Mouse (Mus musculus) lung, embryonic 15.5 days (tissue): ENCODE results near the gene Syne1. TPM values are rescaled to one million over a fixed set of nuclear protein-coding genes. Genes with fewer than 3 reads are reported as not detected.

Experiments
- ATAC-seq: fragments of 200-750 bp; cut with Nextera tagmentation; 2 replicates; pipeline ENCODE4 v1.8.0; 2017; ENCODE audit warnings: moderate number of reproducible peaks, borderline replicate concordance; ENCODE audit not compliant: low FRiP score, low TSS enrichment; ENCODE audit errors: extremely low read depth
- H3K27ac ChIP-seq: fragments of 300-500 bp; sonication (generic); 2 replicates; pipeline ENCODE4 v1.5.1; 2015; ENCODE audit warnings: moderate library complexity, mild to moderate bottlenecking, inconsistent platforms
- H3K27me3 ChIP-seq: fragments of 300-500 bp; sonication (generic); 2 replicates; pipeline ENCODE4 v1.6.1; 2015; ENCODE audit warnings: inconsistent platforms
- H3K36me3 ChIP-seq: fragments of 300-500 bp; sonication (generic); 2 replicates; pipeline ENCODE4 v1.6.1; 2015; ENCODE audit warnings: inconsistent platforms
- H3K4me1 ChIP-seq: fragments of 300-500 bp; sonication (generic); 2 replicates; pipeline ENCODE4 v1.6.1; 2015; ENCODE audit warnings: inconsistent platforms
- H3K4me2 ChIP-seq: fragments of 300-500 bp; sonication (generic); 2 replicates; pipeline ENCODE4 v1.6.1; 2015; ENCODE audit warnings: inconsistent platforms, mild to moderate bottlenecking, moderate library complexity
- H3K4me3 ChIP-seq: fragments of 300-500 bp; sonication (generic); 2 replicates; pipeline ENCODE4 v1.5.1; 2015; ENCODE audit warnings: mild to moderate bottlenecking, inconsistent platforms
- H3K9ac ChIP-seq: fragments of 300-500 bp; sonication (generic); 2 replicates; pipeline ENCODE4 v1.6.1; 2015; ENCODE audit warnings: inconsistent platforms
- H3K9me3 ChIP-seq: fragments of 300-500 bp; sonication (generic); 2 replicates; pipeline ENCODE4 v1.6.1; 2016; ENCODE audit warnings: inconsistent platforms
- WGBS: fragments of 180-500 bp; shearing (Covaris S2); methylation state at CpG from one replicate; pipeline ENCODE4 v1.1.7; 2015; 5-methylcytosine and 5-hydroxymethylcytosine counted together
- polyA plus RNA-seq: library from polyadenylated mRNA; unstranded; fragments of >200 nt; fragmentation: Nextera tagmentation; extraction: Ambion mirVana; gene quantifications from 2 replicates; pipeline ENCODE4 v1.2.1, GENCODE M21; 2015

Syne1 gene
- polyA plus RNA-seq, 1 experiment from 2014 or later = 4.9 TPM

GRCm38 (mm10) chr10:5384131-5384776 is 167.0 kb downstream of the Syne1 start:
- ATAC-seq = no peak
- H3K4me1 ChIP-seq = no peaks in the 10 kb centered on the region

GRCm38 (mm10) chr10:5381536-5381935 is 169.7 kb downstream of the Syne1 start:
- H3K9ac ChIP-seq = no peak overlapping the region
- H3K4me3 ChIP-seq = no peak overlapping the region
- H3K4me1 ChIP-seq = no peaks in the 10 kb centered on the region
- no peak overlapping the region for H3K4me2 ChIP-seq
- ATAC-seq = no peak
- WGBS = 89% methylated on average over 4 of the region's 4 CpGs
- no peaks in the 10 kb centered on the region for H3K9me3 ChIP-seq
- H3K27me3 ChIP-seq = no peaks in the 10 kb centered on the region
- H3K36me3 ChIP-seq = no peaks in the 10 kb centered on the region
- no peak overlapping the region for H3K27ac ChIP-seq

More at GRCm38 (mm10) chr10:5384131-5384776, 167.0 kb downstream of the Syne1 start:
- no peaks in the 10 kb centered on the region for H3K27me3 ChIP-seq
- H3K4me3 ChIP-seq = no peak overlapping the region
- no peaks in the 10 kb centered on the region for H3K36me3 ChIP-seq
- H3K4me2 ChIP-seq = no peak overlapping the region
- 70% methylated on average over 6 of the region's 6 CpGs for WGBS
- no peak overlapping the region for H3K27ac ChIP-seq
- H3K9ac ChIP-seq = no peak overlapping the region
- H3K9me3 ChIP-seq = no peaks in the 10 kb centered on the region

- Histone ChIP-seq H3K9ac (no peak overlapping the region), H3K4me3 (no peak overlapping the region), H3K4me1 (no peaks in the 10 kb centered on the region), H3K4me2 (no peak overlapping the region), H3K9me3 (no peaks in the 10 kb centered on the region), H3K27me3 (no peaks in the 10 kb centered on the region), H3K27ac (no peak overlapping the region), H3K36me3 (no peaks in the 10 kb centered on the region)
- no peak for ATAC-seq
- 71% methylated on average over 2 of the region's 2 CpGs for WGBS
These were observed 172.3 kb downstream of the Syne1 start for GRCm38 (mm10) chr10:5378969-5379368.

GRCm38 (mm10) chr10:5369599-5369998 is 181.7 kb downstream of the Syne1 start:
- no peak for ATAC-seq
- Histone ChIP-seq H3K4me3 (no peak overlapping the region), H3K9ac (no peak overlapping the region), H3K36me3 (no peaks in the 10 kb centered on the region), H3K27me3 (no peaks in the 10 kb centered on the region), H3K4me2 (no peak overlapping the region), H3K4me1 (no peaks in the 10 kb centered on the region), H3K27ac (no peak overlapping the region), H3K9me3 (no peaks in the 10 kb centered on the region)
- WGBS = 61% methylated on average over 4 of the region's 4 CpGs

- H3K9me3 ChIP-seq = no peaks in the 10 kb centered on the region
- H3K27me3 ChIP-seq = no peaks in the 10 kb centered on the region
- H3K36me3 ChIP-seq = no peaks in the 10 kb centered on the region
- no peaks in the 10 kb centered on the region for H3K4me1 ChIP-seq
- no peak overlapping the region for H3K9ac ChIP-seq
- 52% methylated on average over 6 of the region's 6 CpGs for WGBS
- peak overlapping the region; percentile 40; the same call in 1 of the 2 replicates for H3K4me2 ChIP-seq
- no peak overlapping the region for H3K27ac ChIP-seq
- no peak overlapping the region for H3K4me3 ChIP-seq
- ATAC-seq = no peak
These were observed 183.0 kb downstream of the Syne1 start for GRCm38 (mm10) chr10:5368266-5368665.

GRCm38 (mm10) chr10:5367465-5368011 is 183.7 kb downstream of the Syne1 start:
- H3K9me3 ChIP-seq = no peaks in the 10 kb centered on the region
- no peak overlapping the region for H3K27ac ChIP-seq
- ATAC-seq = no peak
- no peaks in the 10 kb centered on the region for H3K27me3 ChIP-seq
- no peaks in the 10 kb centered on the region for H3K4me1 ChIP-seq
- WGBS = 44% methylated on average over 12 of the region's 12 CpGs
- no peak overlapping the region for H3K9ac ChIP-seq
- H3K36me3 ChIP-seq = no peaks in the 10 kb centered on the region
- peak overlapping the region; percentile 20; the same call in 1 of the 2 replicates for H3K4me3 ChIP-seq
- H3K4me2 ChIP-seq = peak overlapping the region; percentile 40

- H3K27me3 ChIP-seq = no peaks in the 10 kb centered on the region
- H3K4me3 ChIP-seq = no peak overlapping the region
- no peak overlapping the region for H3K9ac ChIP-seq
- H3K27ac ChIP-seq = no peak overlapping the region
- no peaks in the 10 kb centered on the region for H3K4me1 ChIP-seq
- H3K4me2 ChIP-seq = no peak overlapping the region
- no peak for ATAC-seq
- H3K9me3 ChIP-seq = no peaks in the 10 kb centered on the region
- 65% methylated on average over 7 of the region's 7 CpGs for WGBS
- H3K36me3 ChIP-seq = no peaks in the 10 kb centered on the region
These were observed 190.7 kb downstream of the Syne1 start for GRCm38 (mm10) chr10:5360560-5360959.

GRCm38 (mm10) chr10:5356614-5357013 is 194.7 kb downstream of the Syne1 start:
- Histone ChIP-seq H3K27me3 (no peaks in the 10 kb centered on the region), H3K4me3 (no peak overlapping the region), H3K9ac (no peak overlapping the region), H3K9me3 (no peaks in the 10 kb centered on the region), H3K36me3 (no peaks in the 10 kb centered on the region), H3K27ac (no peak overlapping the region), H3K4me2 (no peak overlapping the region), H3K4me1 (no peaks in the 10 kb centered on the region)
- no peak for ATAC-seq
- 80% methylated on average over 5 of the region's 5 CpGs for WGBS

GRCm38 (mm10) chr10:5353390-5353789 is 197.9 kb downstream of the Syne1 start:
- Histone ChIP-seq H3K36me3 (no peaks in the 10 kb centered on the region), H3K4me1 (no peaks in the 10 kb centered on the region), H3K27me3 (no peaks in the 10 kb centered on the region), H3K4me3 (no peak overlapping the region), H3K9ac (no peak overlapping the region), H3K27ac (no peak overlapping the region), H3K9me3 (no peaks in the 10 kb centered on the region), H3K4me2 (no peak overlapping the region)
- 83% methylated on average over 1 of the region's 1 CpGs for WGBS
- no peak for ATAC-seq

- H3K4me1 ChIP-seq = no peaks in the 10 kb centered on the region
- H3K27me3 ChIP-seq = no peaks in the 10 kb centered on the region
- ATAC-seq = no peak
- WGBS = 54% methylated on average over 1 of the region's 1 CpGs
- H3K4me3 ChIP-seq = no peak overlapping the region
- H3K27ac ChIP-seq = no peak overlapping the region
- no peaks in the 10 kb centered on the region for H3K9me3 ChIP-seq
- no peaks in the 10 kb centered on the region for H3K36me3 ChIP-seq
- no peak overlapping the region for H3K9ac ChIP-seq
- no peak overlapping the region for H3K4me2 ChIP-seq
These were observed 204.4 kb downstream of the Syne1 start for GRCm38 (mm10) chr10:5346911-5347310.

GRCm38 (mm10) chr10:5343211-5343610 is 208.1 kb downstream of the Syne1 start:
- Histone ChIP-seq H3K27me3 (no peaks in the 10 kb centered on the region), H3K4me3 (no peak overlapping the region), H3K9ac (no peak overlapping the region), H3K4me2 (no peak overlapping the region), H3K4me1 (no peaks in the 10 kb centered on the region), H3K27ac (no peak overlapping the region), H3K36me3 (no peaks in the 10 kb centered on the region), H3K9me3 (no peaks in the 10 kb centered on the region)
- WGBS = 41% methylated on average over 4 of the region's 4 CpGs
- ATAC-seq = no peak

GRCm38 (mm10) chr10:5336394-5336793 is 214.9 kb downstream of the Syne1 start:
- ATAC-seq = no peak
- Histone ChIP-seq H3K36me3 (no peaks in the 10 kb centered on the region), H3K27ac (no peak overlapping the region)

More at GRCm38 (mm10) chr10:5336394-5336793, 214.9 kb downstream of the Syne1 start:
- H3K9ac ChIP-seq = no peak overlapping the region
- H3K9me3 ChIP-seq = no peaks in the 10 kb centered on the region
- H3K4me1 ChIP-seq = no peaks in the 10 kb centered on the region
- H3K27me3 ChIP-seq = no peaks in the 10 kb centered on the region
- H3K4me3 ChIP-seq = no peak overlapping the region
- no peak overlapping the region for H3K4me2 ChIP-seq
